Mouse (Mus musculus) embryonic facial prominence, embryonic 12.5 days (tissue): ENCODE measurements at regions not wholly inside any gene's neighbourhood (a gene's known extent, or its start where the extent isn't known, plus 50 kb on each side); places are given as distances from the start of the nearest gene placed in this dataset.

Source experiments
- ATAC-seq: fragments of 200-750 bp; cut with Nextera tagmentation; 2 replicates; pipeline ENCODE4 v1.8.0; 2017; ENCODE audit not compliant: insufficient number of reproducible peaks, insufficient read depth, low FRiP score, low TSS enrichment
- H3K27ac ChIP-seq: fragments of 300-500 bp; sonication (generic); 2 replicates; pipeline ENCODE4 v1.5.1; 2016; ENCODE audit warnings: mild to moderate bottlenecking
- H3K27me3 ChIP-seq: fragments of 300-500 bp; sonication (generic); 2 replicates; pipeline ENCODE4 v1.6.1; 2016; ENCODE audit warnings: mild to moderate bottlenecking, moderate library complexity
- H3K36me3 ChIP-seq: fragments of 300-500 bp; sonication (generic); 2 replicates; pipeline ENCODE4 v1.6.1; 2016; ENCODE audit warnings: mild to moderate bottlenecking
- H3K4me1 ChIP-seq: fragments of 300-500 bp; sonication (generic); 2 replicates; pipeline ENCODE4 v1.6.1; 2016
- H3K4me2 ChIP-seq: fragments of 300-500 bp; sonication (generic); replicated peaks from 2 replicates; pipeline ENCODE4 v1.6.1; 2016; ENCODE audit warnings: mild to moderate bottlenecking, moderate library complexity
- H3K4me3 ChIP-seq: fragments of 300-500 bp; sonication (generic); 2 replicates; pipeline ENCODE4 v1.5.1; 2016; ENCODE audit warnings: mild to moderate bottlenecking
- H3K9ac ChIP-seq: fragments of 300-500 bp; sonication (generic); 2 replicates; pipeline ENCODE4 v1.6.1; 2016; ENCODE audit warnings: mild to moderate bottlenecking, moderate library complexity
- H3K9me3 ChIP-seq: fragments of 300-500 bp; sonication (generic); 2 replicates; pipeline ENCODE4 v1.6.1; 2016; ENCODE audit warnings: mild to moderate bottlenecking, moderate library complexity
- WGBS: fragments of 180-500 bp; shearing (Covaris S2); methylation state at CpG from one replicate; pipeline ENCODE4 v1.1.7; 2016; 5-methylcytosine and 5-hydroxymethylcytosine counted together

DNA sequence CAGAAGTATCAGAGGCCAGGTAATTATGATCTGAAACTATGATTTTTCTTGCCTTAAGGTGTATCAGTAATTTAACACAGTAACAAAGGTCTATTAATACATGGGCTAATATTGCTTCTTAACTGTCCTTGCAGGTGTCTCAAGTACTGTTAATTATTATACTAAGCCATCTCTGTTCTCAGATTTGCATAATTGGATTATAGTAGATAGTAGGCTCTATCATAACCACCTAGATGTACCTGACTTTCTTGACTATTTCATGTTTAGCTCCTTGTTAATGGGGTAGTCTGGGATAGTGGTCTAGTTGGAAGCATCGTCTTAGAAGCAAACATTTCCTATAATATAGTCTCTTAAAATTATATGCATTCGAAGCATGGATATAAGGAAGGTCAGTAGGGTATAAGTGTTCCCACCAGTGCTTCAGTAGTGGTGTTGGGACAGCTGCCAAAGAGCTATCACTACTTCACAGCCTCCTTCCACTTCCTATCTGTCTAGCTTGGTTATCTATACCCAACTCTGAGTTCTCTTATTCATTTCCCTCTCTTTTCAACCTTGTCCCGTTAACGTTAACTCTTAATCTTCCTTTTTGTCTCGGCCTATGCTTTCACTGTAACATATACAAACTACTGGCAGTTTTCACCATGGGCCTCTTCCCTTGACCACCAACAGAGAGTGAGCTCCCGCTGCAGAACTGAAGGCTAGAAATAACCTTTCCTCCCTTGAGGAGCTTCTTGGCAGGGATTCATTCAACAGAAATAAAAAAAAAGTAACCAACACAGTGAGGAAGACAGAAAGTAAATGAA lies 630.9 kb upstream of the Lcorl start:
- Histone ChIP-seq H3K4me1 (no peaks in the 10 kb centered on the region), H3K9me3 (no peaks in the 10 kb centered on the region), H3K9ac (no peak overlapping the region), H3K27me3 (no peaks in the 10 kb centered on the region), H3K27ac (no peak overlapping the region), H3K4me3 (no peak overlapping the region), H3K36me3 (no peaks in the 10 kb centered on the region), H3K4me2 (no peak overlapping the region)
- no peak for ATAC-seq
- WGBS, result 79% methylated on average over 6 of the region's 6 CpGs

DNA sequence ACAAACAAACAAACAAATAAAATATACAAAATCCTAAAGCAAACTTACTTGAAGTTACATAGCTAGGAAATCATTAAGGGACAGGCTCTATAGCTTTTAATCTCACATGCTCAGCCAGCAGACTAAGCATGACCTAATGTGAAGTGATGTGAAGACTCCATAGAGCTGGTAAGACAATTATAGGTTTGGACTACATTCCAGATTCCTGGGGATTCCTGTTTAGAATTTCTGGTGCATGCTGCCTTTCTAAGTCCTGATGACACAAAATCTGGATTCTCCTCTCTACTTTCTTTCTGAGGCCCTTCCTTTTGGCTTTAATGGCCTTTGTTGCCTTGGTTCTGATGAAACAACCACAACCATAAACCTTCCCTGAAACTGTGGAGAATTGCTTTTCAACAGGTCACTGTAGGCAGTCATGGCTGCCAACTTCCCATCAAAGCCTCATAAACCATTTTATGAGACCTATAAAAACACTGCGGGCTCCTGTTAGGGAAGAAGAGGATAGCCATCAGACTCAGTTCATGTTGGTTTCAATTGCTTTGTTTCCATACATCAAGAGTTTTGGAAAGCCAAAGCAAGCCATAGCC lies 629.4 kb upstream of the Lcorl start:
- ATAC-seq, result no peak
- 90% methylated on average over 1 of the region's 1 CpGs for WGBS
- no peak overlapping the region for H3K4me2 ChIP-seq

DNA sequence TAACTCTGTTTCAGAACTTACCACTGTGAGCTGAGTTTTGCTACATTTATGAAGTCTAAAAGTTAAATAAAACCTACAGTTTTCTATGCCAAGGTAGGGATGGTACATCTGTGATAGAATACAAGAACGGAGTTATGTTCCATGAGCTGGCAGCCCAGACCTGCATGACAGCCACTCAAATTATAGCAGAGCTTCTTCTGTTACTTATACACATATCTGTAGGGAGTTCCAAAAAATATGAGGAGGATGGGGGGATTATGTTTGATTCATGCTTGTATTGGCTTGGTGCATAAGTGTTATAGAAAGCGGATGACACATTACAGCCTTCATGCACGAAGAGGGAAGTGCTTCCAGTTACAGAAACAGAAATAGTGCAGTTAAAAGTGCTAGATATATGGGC lies 598.9 kb upstream of the Lcorl start:
- H3K4me3 ChIP-seq, result no peak overlapping the region
- no peaks in the 10 kb centered on the region for H3K36me3 ChIP-seq
- no peak overlapping the region for H3K9ac ChIP-seq
- no peaks in the 10 kb centered on the region for H3K9me3 ChIP-seq
- H3K4me2 ChIP-seq, result no peak overlapping the region
- no peak overlapping the region for H3K27ac ChIP-seq
- no peaks in the 10 kb centered on the region for H3K27me3 ChIP-seq
- no peaks in the 10 kb centered on the region for H3K4me1 ChIP-seq
- no peak for ATAC-seq
- WGBS, result 89% methylated on average over 3 of the region's 3 CpGs

More for the DNA sequence above, 629.4 kb upstream of the Lcorl start:
- Histone ChIP-seq H3K9me3 (no peaks in the 10 kb centered on the region), H3K27ac (no peak overlapping the region), H3K4me3 (no peak overlapping the region), H3K36me3 (no peaks in the 10 kb centered on the region), H3K9ac (no peak overlapping the region), H3K27me3 (no peaks in the 10 kb centered on the region), H3K4me1 (no peaks in the 10 kb centered on the region)

DNA sequence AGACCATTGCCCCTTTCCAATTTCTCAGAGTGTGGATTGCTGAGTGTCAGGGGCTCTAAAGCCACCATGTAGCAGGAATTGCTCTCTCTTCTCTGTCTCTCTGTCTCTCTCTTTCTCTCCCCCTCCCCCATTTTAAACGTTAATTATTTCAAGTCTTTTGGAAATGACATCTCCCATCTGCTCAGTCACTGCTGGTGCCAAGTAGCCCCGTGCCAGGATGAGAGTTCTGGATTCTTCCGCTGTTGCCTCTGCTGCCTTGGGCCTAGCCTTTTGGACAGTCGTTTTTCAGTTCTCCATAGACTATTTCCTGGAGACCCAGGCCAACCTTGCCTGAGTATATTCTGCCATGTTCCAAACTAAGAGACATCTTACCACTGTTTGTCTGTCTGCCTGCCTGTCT lies 590.9 kb upstream of the Lcorl start:
- H3K9ac ChIP-seq, result no peak overlapping the region
- 73% methylated on average over 4 of the region's 4 CpGs for WGBS
- H3K4me1 ChIP-seq, result peaks cover 13% of the 10 kb centered on the region
- ATAC-seq, result no peak
- H3K27ac ChIP-seq, result no peak overlapping the region
- H3K27me3 ChIP-seq, result no peaks in the 10 kb centered on the region
- no peaks in the 10 kb centered on the region for H3K36me3 ChIP-seq
- H3K4me3 ChIP-seq, result no peak overlapping the region
- H3K9me3 ChIP-seq, result no peaks in the 10 kb centered on the region
- H3K4me2 ChIP-seq, result no peak overlapping the region

DNA sequence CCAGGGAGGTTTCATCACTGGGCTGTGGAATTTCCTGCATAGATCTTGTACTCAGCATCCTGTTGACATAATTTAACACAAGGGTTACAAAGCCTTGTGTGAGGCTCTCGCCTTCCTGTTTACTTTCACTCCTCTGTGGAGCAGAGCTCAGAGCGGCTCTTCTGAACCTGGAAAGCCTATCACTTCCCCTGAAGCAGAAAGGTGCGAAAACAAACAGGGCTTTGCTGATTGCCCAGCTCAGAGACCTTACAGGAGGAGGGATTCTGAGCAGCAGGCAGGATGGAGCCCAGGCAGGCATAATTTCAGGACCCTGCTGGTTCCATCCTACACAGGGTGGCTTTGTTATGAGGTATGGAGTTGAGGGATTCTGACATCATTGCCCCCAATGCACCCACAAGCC lies 588.4 kb upstream of the Lcorl start:
- no peak overlapping the region for H3K9ac ChIP-seq
- H3K27me3 ChIP-seq, result no peaks in the 10 kb centered on the region
- peaks cover 13% of the 10 kb centered on the region for H3K4me1 ChIP-seq
- ATAC-seq, result no peak; the same call in 1 of the 2 replicates
- 19% methylated on average over 3 of the region's 3 CpGs for WGBS
- no peak overlapping the region for H3K27ac ChIP-seq
- no peaks in the 10 kb centered on the region for H3K36me3 ChIP-seq
- no peak overlapping the region for H3K4me2 ChIP-seq
- no peak overlapping the region for H3K4me3 ChIP-seq
- H3K9me3 ChIP-seq, result no peaks in the 10 kb centered on the region

DNA sequence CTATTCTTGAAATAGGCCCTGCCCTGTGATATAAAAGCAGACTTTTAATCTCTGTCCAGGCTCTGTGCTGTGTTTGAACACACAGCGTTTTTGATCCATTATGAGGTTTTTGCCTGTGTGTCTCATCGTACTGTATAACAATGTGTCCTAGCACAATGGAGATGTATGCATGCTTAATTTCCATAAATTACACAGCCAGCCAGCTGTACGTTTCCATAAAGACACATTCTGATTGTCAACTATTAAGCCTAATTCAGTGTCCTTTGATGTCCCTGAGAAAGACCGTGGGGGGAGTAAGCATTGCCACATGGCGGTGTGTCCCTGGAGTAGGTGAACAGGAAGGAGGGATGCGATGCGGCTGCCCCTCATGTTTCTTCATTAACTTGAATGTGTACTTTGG lies 587.7 kb upstream of the Lcorl start:
- Histone ChIP-seq H3K4me3 (no peak overlapping the region), H3K9ac (no peak overlapping the region), H3K9me3 (no peaks in the 10 kb centered on the region), H3K36me3 (no peaks in the 10 kb centered on the region), H3K27me3 (no peaks in the 10 kb centered on the region), H3K27ac (no peak overlapping the region), H3K4me1 (peaks cover 13% of the 10 kb centered on the region), H3K4me2 (no peak overlapping the region)
- ATAC-seq, result no peak
- WGBS, result 25% methylated on average over 7 of the region's 7 CpGs

DNA sequence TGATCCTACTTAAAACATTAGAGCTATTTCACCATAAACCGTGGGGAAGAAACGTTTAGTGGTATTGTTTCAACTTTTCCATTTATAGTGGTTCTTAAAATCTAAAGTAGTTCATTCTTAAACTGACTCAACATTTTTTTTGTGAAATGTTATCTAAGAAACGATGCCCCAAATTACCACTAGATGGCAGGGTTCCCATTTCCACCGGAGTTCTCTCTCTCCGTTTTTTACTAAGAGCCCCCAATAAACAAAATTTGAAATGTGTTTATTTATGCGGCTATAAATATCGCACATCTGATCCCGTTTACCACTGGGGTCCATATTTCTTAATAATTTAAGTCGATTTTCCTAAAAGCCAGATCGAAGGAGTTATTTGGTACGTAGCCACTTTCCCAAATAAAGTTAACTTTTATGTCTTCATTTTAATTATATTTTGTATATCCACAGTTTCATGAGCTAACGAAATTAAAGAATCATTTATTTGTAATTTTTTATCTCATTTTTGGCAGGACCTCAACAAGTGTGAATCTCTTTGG lies 586.5 kb upstream of the Lcorl start:
- Histone ChIP-seq H3K4me1 (peaks cover 13% of the 10 kb centered on the region), H3K27ac (no peak overlapping the region), H3K9ac (no peak overlapping the region), H3K4me2 (no peak overlapping the region), H3K36me3 (no peaks in the 10 kb centered on the region), H3K9me3 (no peaks in the 10 kb centered on the region), H3K27me3 (no peaks in the 10 kb centered on the region), H3K4me3 (no peak overlapping the region)
- WGBS, result 14% methylated on average over 12 of the region's 12 CpGs
- ATAC-seq, result no peak

DNA sequence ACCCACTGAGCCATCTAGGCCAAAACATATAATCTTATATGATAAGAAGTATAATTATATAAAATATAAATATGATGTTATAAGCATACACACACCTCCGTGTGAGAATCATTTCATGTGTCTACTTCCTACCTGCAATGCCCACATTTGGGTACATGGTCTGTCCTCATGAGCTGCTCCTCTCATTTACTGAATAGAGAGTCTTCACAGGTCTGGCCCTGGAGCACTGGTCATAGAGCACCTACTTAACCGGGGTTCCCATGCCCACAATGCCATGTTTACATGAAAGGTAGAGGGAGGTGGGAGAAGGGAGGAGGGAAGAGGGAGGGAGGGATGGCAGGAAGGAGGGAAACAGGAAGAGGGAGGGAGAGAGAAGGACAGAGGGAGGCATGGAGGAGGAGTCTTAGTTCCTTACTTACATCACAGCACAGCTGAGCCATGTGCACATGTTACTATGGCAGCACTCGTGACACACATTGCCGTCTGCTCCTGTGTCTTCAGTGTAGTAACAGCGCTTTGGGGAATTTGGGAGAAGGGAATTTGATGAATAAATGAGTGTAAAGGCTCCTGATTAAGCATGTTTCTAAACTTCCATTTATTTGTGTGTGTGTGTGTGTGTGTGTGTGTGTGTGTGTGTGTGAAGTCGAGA lies 585.3 kb upstream of the Lcorl start:
- WGBS, result 78% methylated on average over 6 of the region's 6 CpGs
- H3K4me1 ChIP-seq, result peaks cover 13% of the 10 kb centered on the region
- H3K27me3 ChIP-seq, result no peaks in the 10 kb centered on the region
- H3K4me3 ChIP-seq, result no peak overlapping the region
- H3K36me3 ChIP-seq, result no peaks in the 10 kb centered on the region
- H3K9me3 ChIP-seq, result no peaks in the 10 kb centered on the region
- no peak overlapping the region for H3K9ac ChIP-seq
- no peak for ATAC-seq
- H3K4me2 ChIP-seq, result no peak overlapping the region
- H3K27ac ChIP-seq, result no peak overlapping the region

DNA sequence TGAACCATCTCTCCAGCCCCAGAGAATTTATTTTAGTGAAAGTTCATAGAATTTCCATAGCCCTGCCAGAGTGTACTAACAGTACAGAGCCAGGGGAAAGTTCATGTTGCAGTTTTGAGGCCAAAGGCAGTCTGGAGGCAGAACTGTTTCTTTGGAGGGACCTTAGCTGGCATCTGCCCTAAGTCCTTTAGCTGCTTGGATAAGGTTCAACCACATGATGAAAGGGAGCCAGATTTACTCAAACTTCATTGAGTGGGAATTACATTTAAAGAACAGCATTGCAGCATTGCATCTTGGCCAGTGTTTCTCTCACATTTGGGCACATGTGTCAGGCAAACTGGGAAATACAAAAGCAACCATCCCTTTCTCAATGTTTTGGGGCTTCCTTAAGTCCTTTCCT lies 584.3 kb upstream of the Lcorl start:
- H3K9me3 ChIP-seq, result no peaks in the 10 kb centered on the region
- H3K4me3 ChIP-seq, result no peak overlapping the region
- no peaks in the 10 kb centered on the region for H3K36me3 ChIP-seq
- H3K4me2 ChIP-seq, result no peak overlapping the region
- ATAC-seq, result no peak
- peaks cover 13% of the 10 kb centered on the region for H3K4me1 ChIP-seq
- H3K9ac ChIP-seq, result no peak overlapping the region
- no peaks in the 10 kb centered on the region for H3K27me3 ChIP-seq
- no peak overlapping the region for H3K27ac ChIP-seq

DNA sequence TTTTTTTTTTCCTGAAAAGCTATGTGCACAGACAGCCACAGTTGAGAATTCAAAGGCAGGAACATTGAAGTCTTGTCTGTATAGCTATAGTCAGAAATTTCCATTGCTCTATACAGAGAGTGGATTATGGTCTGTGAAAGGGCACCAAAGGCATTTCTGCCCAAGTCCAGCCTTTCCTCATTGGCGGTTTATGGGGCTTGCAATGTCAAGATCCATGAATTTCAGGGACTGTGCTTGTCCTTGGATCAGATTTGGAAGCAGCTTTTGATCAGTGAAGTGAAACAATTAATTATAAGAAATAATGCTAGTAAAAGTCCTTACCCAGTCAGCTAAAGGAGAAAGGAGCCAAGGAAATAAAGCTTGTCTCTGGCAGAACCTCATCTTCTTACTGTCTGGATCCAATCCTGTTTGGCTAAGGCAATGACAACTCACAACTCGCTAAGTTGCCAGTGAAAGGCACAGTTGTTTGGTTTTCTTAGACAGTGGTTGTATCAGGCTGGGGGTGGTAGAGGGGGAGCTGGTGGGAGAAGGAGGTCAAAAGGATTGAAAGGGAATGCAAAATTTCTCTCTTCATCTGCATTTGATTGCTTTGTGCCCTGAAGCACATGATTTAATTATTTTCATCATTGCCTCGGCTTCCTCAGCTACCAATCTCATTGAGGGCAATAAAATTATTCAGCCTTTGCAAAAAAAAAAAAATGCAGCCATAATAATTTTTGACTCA lies 574.4 kb upstream of the Lcorl start:
- Histone ChIP-seq H3K4me2 (no peak overlapping the region), H3K4me3 (no peak overlapping the region), H3K36me3 (no peaks in the 10 kb centered on the region), H3K9ac (no peak overlapping the region), H3K9me3 (no peaks in the 10 kb centered on the region), H3K27me3 (no peaks in the 10 kb centered on the region), H3K4me1 (no peaks in the 10 kb centered on the region), H3K27ac (no peak overlapping the region)
- ATAC-seq, result no peak
- 49% methylated on average over 3 of the region's 3 CpGs for WGBS

DNA sequence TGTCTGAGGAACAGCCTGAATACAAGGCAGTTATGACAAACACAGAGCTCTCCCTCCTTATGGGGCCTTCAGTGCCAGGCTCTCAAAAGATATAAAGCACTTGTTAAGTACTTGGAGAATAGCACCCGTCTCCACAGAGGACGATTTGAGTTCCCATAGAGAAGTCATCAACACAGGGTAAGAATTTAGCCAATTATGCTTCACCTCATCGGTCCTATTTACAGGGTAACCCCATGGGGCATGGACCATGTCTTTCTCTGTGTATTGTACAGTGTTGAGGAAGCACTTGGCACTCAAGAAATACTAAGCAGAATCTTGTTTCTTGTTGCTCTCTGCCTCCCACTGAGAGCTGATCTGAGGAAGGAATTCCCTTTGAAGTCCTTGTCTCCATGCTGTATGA lies 565.3 kb upstream of the Lcorl start:
- no peak overlapping the region for H3K9ac ChIP-seq
- H3K4me2 ChIP-seq, result no peak overlapping the region
- ATAC-seq, result no peak
- H3K9me3 ChIP-seq, result no peaks in the 10 kb centered on the region
- H3K4me3 ChIP-seq, result no peak overlapping the region
- no peaks in the 10 kb centered on the region for H3K36me3 ChIP-seq
- 74% methylated on average over 3 of the region's 3 CpGs for WGBS
- H3K27ac ChIP-seq, result no peak overlapping the region
- no peaks in the 10 kb centered on the region for H3K4me1 ChIP-seq
- no peaks in the 10 kb centered on the region for H3K27me3 ChIP-seq
